Mouse (Mus musculus) hindbrain, embryonic 12.5 days (tissue): Measurements from ENCODE around the gene Pfkfb3. TPM values are rescaled to one million over a fixed set of nuclear protein-coding genes. Genes with fewer than 3 reads are reported as not detected.

ENCODE experiments used
- ATAC-seq: fragments of 200-750 bp; cut with Nextera tagmentation; 2 replicates; pipeline ENCODE4 v1.8.0; 2017; ENCODE audit warnings: moderate TSS enrichment; ENCODE audit not compliant: low FRiP score
- H3K27ac ChIP-seq: fragments of 300-500 bp; sonication (generic); 2 replicates; pipeline ENCODE4 v1.5.1; 2016; ENCODE audit warnings: mild to moderate bottlenecking
- H3K27me3 ChIP-seq: fragments of 300-500 bp; sonication (generic); 2 replicates; pipeline ENCODE4 v1.6.1; 2016; ENCODE audit warnings: mild to moderate bottlenecking
- H3K36me3 ChIP-seq: fragments of 300-500 bp; sonication (generic); 2 replicates; pipeline ENCODE4 v1.6.1; 2016; ENCODE audit warnings: mild to moderate bottlenecking
- H3K4me1 ChIP-seq: fragments of 300-500 bp; sonication (generic); 2 replicates; pipeline ENCODE4 v1.6.1; 2016
- H3K4me2 ChIP-seq: fragments of 300-500 bp; sonication (generic); replicated peaks from 2 replicates; pipeline ENCODE4 v1.6.1; 2016; ENCODE audit warnings: mild to moderate bottlenecking
- H3K4me3 ChIP-seq: fragments of 300-500 bp; sonication (generic); 2 replicates; pipeline ENCODE4 v1.5.1; 2016; ENCODE audit warnings: mild to moderate bottlenecking
- H3K9ac ChIP-seq: fragments of 300-500 bp; sonication (generic); 2 replicates; pipeline ENCODE4 v1.6.1; 2016; ENCODE audit warnings: mild to moderate bottlenecking, moderate library complexity
- H3K9me3 ChIP-seq: fragments of 300-500 bp; sonication (generic); replicated peaks from 2 replicates; pipeline ENCODE4 v1.6.1; 2016; ENCODE audit warnings: mild to moderate bottlenecking
- WGBS: fragments of 180-500 bp; shearing (Covaris S2); methylation state at CpG from one replicate; pipeline ENCODE4 v1.1.7; 2016; 5-methylcytosine and 5-hydroxymethylcytosine counted together
- polyA plus RNA-seq: library from polyadenylated mRNA; unstranded; fragments of >200 nt; fragmentation: Nextera tagmentation; extraction: Ambion mirVana; gene quantifications from 2 replicates; pipeline ENCODE4 v1.2.1, GENCODE M21; 2016

Pfkfb3 gene
- polyA plus RNA-seq, 1 experiment from 2014 or later, result 20.4 TPM

DNA sequence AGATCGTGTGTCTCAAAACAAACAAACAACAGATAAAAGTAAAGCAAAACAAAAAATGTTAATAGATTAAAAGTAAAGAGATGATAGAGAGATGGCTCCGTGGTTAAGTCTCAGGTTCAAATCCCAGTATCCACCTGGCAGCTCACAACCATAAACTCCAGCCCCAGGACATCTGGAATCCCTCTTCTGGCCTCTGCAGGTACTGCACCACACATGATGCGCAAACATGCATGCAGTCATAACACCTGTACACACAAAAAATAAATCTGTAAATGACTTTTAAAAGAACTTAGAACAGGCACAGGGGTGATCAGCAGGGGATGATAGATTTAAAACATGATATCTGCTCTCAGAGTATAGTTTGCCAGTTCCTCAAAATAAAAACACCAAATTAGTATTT lies 131.5 kb downstream of the Pfkfb3 start:
- Histone ChIP-seq H3K4me1 (peaks cover 4% of the 10 kb centered on the region; the same call in 1 of the 2 replicates), H3K4me2 (no peak overlapping the region), H3K9ac (no peak overlapping the region), H3K36me3 (no peaks in the 10 kb centered on the region), H3K27me3 (no peaks in the 10 kb centered on the region), H3K9me3 (no peaks in the 10 kb centered on the region), H3K27ac (no peak overlapping the region), H3K4me3 (no peak overlapping the region)
- no peak for ATAC-seq
- 84% methylated on average over 3 of the region's 3 CpGs for WGBS

Other genes with a start within 250 kb of the Pfkfb3 start
- 162 and 166 TPM in 2 replicates for gene Rbm17, start 50.1 kb upstream of the Pfkfb3 start, polyA plus RNA-seq
- gene Gm17490, start 72.2 kb upstream of the Pfkfb3 start, polyA plus RNA-seq, result not detected in 2 replicates
- not detected in 2 replicates for gene Il2ra, start 88.7 kb upstream of the Pfkfb3 start, polyA plus RNA-seq
- gene Il15ra, start 151.2 kb upstream of the Pfkfb3 start, polyA plus RNA-seq, result 0.68 and 0.74 TPM in 2 replicates
- gene Fbh1, start 223.5 kb upstream of the Pfkfb3 start, polyA plus RNA-seq, result 163 and 166 TPM in 2 replicates
- gene Ankrd16, start 223.8 kb upstream of the Pfkfb3 start, polyA plus RNA-seq, result 60.6 and 62.8 TPM in 2 replicates